Mouse (Mus musculus): ENCODE measurements at regions not wholly inside any gene's neighbourhood (a gene's known extent, or its start where the extent isn't known, plus 50 kb on each side); places are given as distances from the start of the nearest gene placed in this dataset.

GRCm38 (mm10) chrX:166725761-166726503, 140.4 kb upstream of the Egfl6 start:
- DNase-seq (ENCODE audit: low read depth, low spot score): no peak

DNA sequence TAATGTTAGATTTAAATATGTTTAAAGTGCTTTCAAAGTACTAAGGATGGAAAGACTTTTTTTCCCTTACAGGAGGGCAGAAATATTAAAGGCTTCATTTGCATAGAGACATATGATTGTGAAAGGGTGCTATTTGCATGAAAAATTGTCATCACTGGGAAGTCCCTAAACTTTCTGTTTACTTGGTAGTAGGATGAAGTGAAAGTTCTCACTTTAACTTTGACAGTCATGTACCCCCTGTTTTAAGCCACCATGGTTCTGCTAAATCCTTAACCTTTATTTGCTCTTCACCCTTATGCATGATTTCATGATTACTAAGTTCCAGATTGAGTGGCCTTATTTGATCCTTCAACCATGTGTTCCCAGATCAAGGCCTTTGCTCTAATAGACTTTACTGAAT, 132.6 kb upstream of the Egfl6 start:
- no peak for DNase-seq (ENCODE audit: low read depth, low spot score)

DNA sequence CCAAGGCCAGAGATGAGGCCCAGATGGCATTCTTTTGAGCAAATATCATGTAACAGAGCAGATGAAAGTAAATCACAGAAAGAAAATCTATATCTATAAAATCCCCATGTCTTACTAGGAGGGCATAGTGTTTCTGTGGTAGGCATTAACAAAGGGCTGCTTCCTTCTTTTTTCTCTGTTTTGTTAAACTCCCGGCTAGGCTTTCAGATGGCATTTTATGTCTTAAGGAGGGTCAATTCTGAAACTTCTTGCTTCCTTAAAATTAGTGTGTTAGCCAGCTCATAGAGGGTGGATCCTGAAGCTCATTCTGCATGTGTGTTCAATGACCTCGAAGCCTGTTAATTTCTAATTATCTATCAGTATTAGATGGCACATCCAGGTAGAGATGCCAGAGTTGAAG, 123.8 kb upstream of the Egfl6 start:
- no peak for DNase-seq (ENCODE audit: low read depth, low spot score)

- no peak for DNase-seq (ENCODE audit: low read depth, low spot score)
Measured at GRCm38 (mm10) chrX:166708106-166708505, 122.6 kb upstream of the Egfl6 start.

DNA sequence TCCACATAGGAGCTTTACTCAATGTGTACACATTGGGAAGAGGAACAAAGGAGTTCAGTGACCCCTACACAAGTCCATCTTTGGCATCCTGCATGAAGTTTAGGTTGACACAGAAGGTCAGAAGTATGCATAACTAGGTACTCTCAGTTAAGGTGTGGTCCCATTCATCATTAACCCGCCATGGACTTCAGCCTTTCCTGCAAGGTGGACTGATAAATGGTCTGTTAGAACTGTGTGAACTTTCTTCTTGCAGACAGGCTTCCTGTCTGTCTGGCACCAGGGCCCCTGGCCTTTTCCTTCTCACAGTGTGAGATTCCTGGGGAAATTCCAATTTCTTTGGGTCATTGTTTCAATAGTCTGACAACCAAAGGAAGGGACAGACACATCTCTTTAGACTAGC, 121.5 kb upstream of the Egfl6 start:
- no peak for DNase-seq (ENCODE audit: low read depth, low spot score)

- no peak for DNase-seq (ENCODE audit: low read depth, low spot score)
Measured at GRCm38 (mm10) chrX:166704311-166704710, 118.8 kb upstream of the Egfl6 start.

DNA sequence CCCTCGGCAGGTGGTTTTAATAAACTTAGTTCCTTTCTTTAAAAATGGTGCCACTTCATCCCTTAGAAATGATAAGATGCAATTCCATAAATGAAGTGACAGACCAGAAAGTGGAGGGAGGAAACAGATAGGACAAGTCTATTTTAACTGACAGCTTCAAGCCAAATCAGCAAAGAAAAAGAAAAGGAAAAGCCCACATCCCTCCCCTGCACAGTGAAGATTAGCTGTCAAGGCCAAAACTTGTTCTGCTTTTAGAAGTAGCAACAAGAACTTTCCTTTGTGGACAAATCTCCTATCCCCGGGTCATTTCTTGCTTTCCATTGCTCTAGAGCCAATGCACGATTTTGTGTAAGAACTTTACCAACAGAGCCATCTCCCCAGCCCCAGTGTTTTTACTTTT, 108.7 kb upstream of the Egfl6 start:
- DNase-seq (ENCODE audit: low read depth, low spot score): no peak

DNA sequence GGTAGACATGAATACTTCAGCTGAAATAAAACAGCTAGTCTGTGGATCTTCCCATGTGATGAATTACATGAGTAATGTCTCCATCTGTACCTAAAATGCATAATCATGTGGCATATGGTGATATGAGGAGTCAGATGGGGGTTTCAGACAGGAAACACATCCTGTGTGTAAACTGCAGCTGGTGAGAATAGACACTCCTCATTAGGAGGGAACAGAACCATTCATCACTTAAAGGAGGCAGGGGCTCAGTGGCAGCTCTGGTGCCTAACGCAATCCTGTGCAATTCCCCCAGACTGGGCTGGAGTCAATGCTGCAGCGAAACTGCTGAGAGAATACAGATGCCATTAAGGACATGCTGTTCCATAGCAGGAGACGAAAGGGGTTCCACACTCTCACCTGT, 103.3 kb upstream of the Egfl6 start:
- DNase-seq (ENCODE audit: low read depth, low spot score): no peak

GRCm38 (mm10) chrX:166673404-166673803, 87.9 kb upstream of the Egfl6 start:
- DNase-seq (ENCODE audit: low read depth, low spot score): no peak

GRCm38 (mm10) chrX:166672617-166673016, 87.1 kb upstream of the Egfl6 start:
- no peak for DNase-seq (ENCODE audit: low read depth, low spot score)

- no peak for DNase-seq (ENCODE audit: low read depth, low spot score)
Measured at GRCm38 (mm10) chrX:166671853-166672252, 86.3 kb upstream of the Egfl6 start.

DNA sequence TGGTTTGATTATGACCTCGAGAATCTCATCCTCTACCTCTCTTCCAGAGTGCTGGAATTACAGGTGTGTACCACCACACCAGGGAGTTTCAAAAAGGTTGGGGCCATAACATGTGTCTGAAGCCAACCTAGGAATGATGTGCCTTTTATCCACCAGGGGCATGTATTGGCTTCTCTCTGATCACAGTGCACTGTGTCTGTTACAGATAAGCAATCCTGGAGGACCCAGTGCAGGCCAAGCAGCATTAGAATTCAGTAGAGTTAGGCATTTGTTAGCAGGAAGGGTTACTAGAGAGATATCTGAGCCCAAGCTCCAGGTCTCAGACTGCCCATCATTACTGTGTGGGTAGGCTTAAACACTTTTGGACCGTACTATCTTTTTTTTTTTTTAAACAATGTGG, 80.8 kb upstream of the Egfl6 start:
- DNase-seq (ENCODE audit: low read depth, low spot score): no peak

DNA sequence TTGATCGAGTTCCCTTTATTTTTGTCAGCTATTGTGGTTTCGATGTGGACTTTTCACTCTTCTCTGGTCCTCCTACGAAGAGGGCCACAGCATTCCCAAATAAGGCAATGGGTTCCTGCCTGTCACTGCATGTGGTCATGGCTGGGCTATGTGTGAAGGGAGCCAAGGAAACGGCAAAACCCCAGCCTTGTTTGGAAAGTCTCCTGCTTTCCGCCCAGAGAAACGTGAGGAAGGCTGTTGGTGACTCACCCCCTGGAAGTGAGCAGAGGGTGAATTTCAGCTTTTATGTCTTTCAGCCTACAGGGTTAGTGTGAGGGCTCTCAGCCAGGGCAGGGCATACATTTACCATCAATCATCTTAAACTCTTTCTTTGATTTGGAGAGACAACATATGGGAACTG, 76.3 kb upstream of the Egfl6 start:
- no peak for DNase-seq (ENCODE audit: low read depth, low spot score)

DNA sequence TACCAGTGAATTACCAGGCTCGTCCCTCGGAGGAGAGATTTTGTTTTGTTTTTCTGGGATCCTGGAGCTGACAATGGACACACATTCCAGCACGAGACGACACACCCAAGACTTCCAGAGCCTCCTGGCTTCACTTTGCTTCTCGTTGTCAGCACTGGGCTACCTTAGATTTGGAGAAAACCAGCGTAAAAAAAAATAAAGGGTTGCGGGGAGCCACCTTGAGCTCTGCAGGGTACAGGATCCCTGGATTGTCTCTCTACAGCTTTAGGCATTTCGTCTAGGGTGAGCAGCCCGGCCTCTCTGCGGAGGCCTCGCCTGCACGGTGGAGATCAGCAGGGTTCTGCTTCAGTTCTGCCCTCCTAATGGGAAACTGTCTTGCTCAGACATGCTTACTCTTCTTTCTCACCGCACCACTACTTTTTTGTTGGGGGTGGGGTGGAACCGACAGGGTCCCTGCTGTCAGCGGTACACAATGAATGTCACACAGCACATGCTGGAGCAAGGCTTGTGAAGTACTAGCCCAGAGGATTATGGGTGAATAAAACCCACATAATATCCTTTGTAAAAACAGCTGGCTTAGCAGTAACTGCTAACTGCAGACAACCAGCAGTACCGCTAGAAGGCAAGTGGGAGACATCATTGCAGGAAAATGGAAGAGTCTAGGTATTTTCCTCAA, 75.7 kb upstream of the Egfl6 start:
- peak; percentile 74 for DNase-seq (ENCODE audit: low read depth, low spot score)

DNA sequence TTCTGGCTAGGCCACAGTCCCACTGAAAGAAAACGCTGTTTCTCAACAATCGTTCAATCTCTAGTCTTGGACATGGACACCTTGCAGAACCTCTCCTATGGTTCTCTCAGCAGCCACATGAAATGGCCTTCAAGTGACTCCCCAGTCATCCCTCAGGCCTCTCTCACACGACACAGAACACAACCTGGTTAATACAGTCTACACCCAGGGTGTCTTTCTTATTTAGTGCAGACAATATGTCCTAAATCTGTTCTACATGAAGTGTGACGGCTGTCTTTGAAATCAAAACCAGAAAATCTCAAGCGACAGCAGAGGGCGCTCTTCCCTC, 75.2 kb upstream of the Egfl6 start:
- no peak for DNase-seq (ENCODE audit: low read depth, low spot score)

GRCm38 (mm10) chrX:166652400-166652799, 66.9 kb upstream of the Egfl6 start:
- peak; percentile 32 for DNase-seq (ENCODE audit: low read depth, low spot score)

- DNase-seq (ENCODE audit: low read depth, low spot score): peak; percentile 20
Measured at GRCm38 (mm10) chrX:166645713-166646112, 60.2 kb upstream of the Egfl6 start.

GRCm38 (mm10) chrX:166641256-166641655, 55.7 kb upstream of the Egfl6 start:
- peak; percentile 70 for DNase-seq (ENCODE audit: low read depth, low spot score)

GRCm38 (mm10) chrX:166640258-166640657, 54.7 kb upstream of the Egfl6 start:
- DNase-seq (ENCODE audit: low read depth, low spot score): no peak
